Mouse (Mus musculus) ovary, postnatal 10 days (tissue): ENCODE data around the gene Tubgcp6.

Experiments used
- DNase-seq: peaks from one replicate; pipeline ENCODE4 v3.0.0; 2022; ENCODE audit warnings: low spot score

Tubgcp6 gene

GRCm38 (mm10) chr15:89102646-89103045 lies 20.3 kb downstream of the Tubgcp6 start:
- DNase-seq, result no peak

- no peak for DNase-seq
Observed at GRCm38 (mm10) chr15:89100823-89101222, 22.1 kb downstream of the Tubgcp6 start.

- DNase-seq, result no peak
Observed at GRCm38 (mm10) chr15:89098616-89099015, 24.3 kb downstream of the Tubgcp6 start.

- no peak for DNase-seq
Observed at GRCm38 (mm10) chr15:89097450-89097849, 25.5 kb downstream of the Tubgcp6 start.

GRCm38 (mm10) chr15:89092181-89092580 lies 30.7 kb downstream of the Tubgcp6 start:
- DNase-seq, result no peak

- DNase-seq, result no peak
Observed at GRCm38 (mm10) chr15:89090662-89091061, 32.2 kb downstream of the Tubgcp6 start.

- no peak for DNase-seq
Observed at GRCm38 (mm10) chr15:89089248-89090051, 33.5 kb downstream of the Tubgcp6 start.

- peak; percentile 78 for DNase-seq
Observed at GRCm38 (mm10) chr15:89088607-89089247, 34.2 kb downstream of the Tubgcp6 start, which contains the start of gene Selenoo. Gene Selenoo, plus strand, starts transcription at chr15:89089084.

GRCm38 (mm10) chr15:89084826-89085225 lies 38.1 kb downstream of the Tubgcp6 start:
- no peak for DNase-seq

GRCm38 (mm10) chr15:89083906-89084305 lies 39.0 kb downstream of the Tubgcp6 start:
- no peak for DNase-seq

- DNase-seq, result no peak
Observed at GRCm38 (mm10) chr15:89078208-89078836, 44.6 kb downstream of the Tubgcp6 start.

GRCm38 (mm10) chr15:89076156-89076731 lies 46.7 kb downstream of the Tubgcp6 start:
- peak; percentile 45 for DNase-seq

- peak; percentile 71 for DNase-seq
Observed at GRCm38 (mm10) chr15:89075478-89076147, 47.3 kb downstream of the Tubgcp6 start.

- DNase-seq, result no peak
Observed at GRCm38 (mm10) chr15:89074613-89075477, 48.1 kb downstream of the Tubgcp6 start, which contains the start of gene Trabd. Gene Trabd, plus strand, starts transcription at chr15:89075124.

- no peak for DNase-seq
Observed at GRCm38 (mm10) chr15:89073993-89074603, 48.8 kb downstream of the Tubgcp6 start.

GRCm38 (mm10) chr15:89070606-89071005 lies 52.3 kb downstream of the Tubgcp6 start:
- no peak for DNase-seq

- DNase-seq, result no peak
Observed at GRCm38 (mm10) chr15:89069336-89069840, 53.5 kb downstream of the Tubgcp6 start.

- DNase-seq, result no peak
Observed at GRCm38 (mm10) chr15:89068226-89068625, 54.7 kb downstream of the Tubgcp6 start.

- no peak for DNase-seq
Observed at GRCm38 (mm10) chr15:89067609-89068008, 55.3 kb downstream of the Tubgcp6 start.

- DNase-seq, result no peak
Observed at GRCm38 (mm10) chr15:89064891-89065290, 58.0 kb downstream of the Tubgcp6 start.
